Mouse (Mus musculus) heart, embryonic 11.5 days (tissue): ENCODE measurements at regions not wholly inside any gene's neighbourhood (a gene's known extent, or its start where the extent isn't known, plus 50 kb on each side); places are given as distances from the start of the nearest gene placed in this dataset.

Experiments used
- ATAC-seq: fragments of 200-750 bp; cut with Nextera tagmentation; replicated peaks from 2 replicates; pipeline ENCODE4 v1.8.0; 2017; ENCODE audit warnings: moderate library complexity; ENCODE audit not compliant: insufficient number of reproducible peaks, low FRiP score, low TSS enrichment
- H3K27ac ChIP-seq: fragments of 300-500 bp; sonication (generic); 2 replicates; pipeline ENCODE4 v1.5.1; 2014; ENCODE audit warnings: mild to moderate bottlenecking, low read depth, low read length
- H3K27me3 ChIP-seq: fragments of 300-500 bp; sonication (generic); 2 replicates; pipeline ENCODE4 v1.6.1; 2014; ENCODE audit warnings: mild to moderate bottlenecking, low read length, mixed read lengths; ENCODE audit not compliant: control insufficient read depth, insufficient read depth
- H3K36me3 ChIP-seq: fragments of 300-500 bp; sonication (generic); 2 replicates; pipeline ENCODE4 v1.6.1; 2014; ENCODE audit warnings: mild to moderate bottlenecking, low read length, moderate library complexity, mixed read lengths; ENCODE audit not compliant: control insufficient read depth, insufficient read depth
- H3K4me1 ChIP-seq: fragments of 300-500 bp; sonication (generic); 2 replicates; pipeline ENCODE4 v1.6.1; 2014; ENCODE audit warnings: low read length; ENCODE audit not compliant: control insufficient read depth, insufficient read depth
- H3K4me2 ChIP-seq: fragments of 300-500 bp; sonication (generic); 2 replicates; pipeline ENCODE4 v1.6.1; 2014; ENCODE audit warnings: mild to moderate bottlenecking, moderate library complexity
- H3K4me3 ChIP-seq: fragments of 300-500 bp; sonication (generic); 2 replicates; pipeline ENCODE4 v1.5.1; 2014; ENCODE audit warnings: low read depth, low read length
- H3K9ac ChIP-seq: fragments of 300-500 bp; sonication (generic); 2 replicates; pipeline ENCODE4 v1.6.1; 2014; ENCODE audit warnings: mild to moderate bottlenecking, low read depth, low read length, moderate library complexity
- H3K9me3 ChIP-seq: fragments of 300-500 bp; sonication (generic); replicated peaks from 2 replicates; pipeline ENCODE4 v1.6.1; 2016; ENCODE audit warnings: low read length; ENCODE audit not compliant: control insufficient read depth
- WGBS: fragments of 180-500 bp; shearing (Covaris S2); extraction: QIAGEN DNeasy Blood & Tissue Kit; methylation state at CpG from one replicate; pipeline ENCODE4 v1.1.7; 2014; ENCODE audit not compliant: insufficient replicate concordance; 5-methylcytosine and 5-hydroxymethylcytosine counted together

DNA sequence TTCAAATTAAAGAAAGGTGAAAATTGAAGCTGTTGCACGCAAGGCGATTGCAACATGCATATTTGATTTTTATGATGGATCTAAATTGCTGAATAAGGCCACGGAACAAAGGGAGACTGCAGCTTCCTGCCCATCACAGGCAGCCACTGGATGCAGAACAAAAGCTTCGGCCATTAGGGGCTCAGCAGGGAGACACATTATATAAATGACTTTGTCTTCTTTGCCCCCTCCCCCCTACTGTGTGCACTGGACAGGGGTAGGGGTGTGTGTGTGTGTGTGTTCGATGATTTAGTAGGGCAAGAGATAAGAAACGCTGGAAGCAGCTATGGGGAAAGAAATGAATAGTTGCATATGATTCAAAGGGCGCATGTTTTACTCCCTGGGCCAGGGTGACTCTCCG lies 481.2 kb upstream of the Pmfbp1 start:
- Histone ChIP-seq H3K4me2 (no peak overlapping the region), H3K9ac (no peak overlapping the region), H3K9me3 (no peaks in the 10 kb centered on the region), H3K4me1 (no peaks in the 10 kb centered on the region), H3K36me3 (no peaks in the 10 kb centered on the region), H3K27me3 (no peaks in the 10 kb centered on the region), H3K4me3 (no peak overlapping the region), H3K27ac (no peak overlapping the region)
- WGBS: 60% methylated on average over 8 of the region's 8 CpGs
- no peak for ATAC-seq

DNA sequence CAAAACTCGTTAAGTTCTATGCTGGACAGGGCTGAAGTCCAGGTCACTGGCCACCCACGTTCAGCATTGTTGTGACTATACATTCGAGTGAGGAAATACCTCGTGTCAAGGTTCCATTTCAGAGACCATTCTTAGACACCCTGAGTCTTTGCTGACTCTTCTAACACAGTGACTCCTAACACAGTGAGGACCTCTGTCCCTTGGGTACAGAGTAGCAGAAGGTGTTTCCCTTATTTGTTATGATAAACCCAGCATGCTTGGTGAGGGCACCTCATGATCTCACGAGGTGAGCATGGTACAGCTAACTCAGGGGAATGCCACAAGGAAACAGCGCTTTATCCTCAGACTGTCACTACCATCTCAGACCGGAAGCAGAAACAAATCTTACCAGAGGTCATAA lies 480.2 kb upstream of the Pmfbp1 start:
- H3K27ac ChIP-seq: no peak overlapping the region
- no peak overlapping the region for H3K4me3 ChIP-seq
- no peaks in the 10 kb centered on the region for H3K27me3 ChIP-seq
- WGBS: 68% methylated on average over 7 of the region's 7 CpGs
- H3K9ac ChIP-seq: no peak overlapping the region
- no peak for ATAC-seq
- no peaks in the 10 kb centered on the region for H3K36me3 ChIP-seq
- H3K9me3 ChIP-seq: no peaks in the 10 kb centered on the region
- no peak overlapping the region for H3K4me2 ChIP-seq
- no peaks in the 10 kb centered on the region for H3K4me1 ChIP-seq

DNA sequence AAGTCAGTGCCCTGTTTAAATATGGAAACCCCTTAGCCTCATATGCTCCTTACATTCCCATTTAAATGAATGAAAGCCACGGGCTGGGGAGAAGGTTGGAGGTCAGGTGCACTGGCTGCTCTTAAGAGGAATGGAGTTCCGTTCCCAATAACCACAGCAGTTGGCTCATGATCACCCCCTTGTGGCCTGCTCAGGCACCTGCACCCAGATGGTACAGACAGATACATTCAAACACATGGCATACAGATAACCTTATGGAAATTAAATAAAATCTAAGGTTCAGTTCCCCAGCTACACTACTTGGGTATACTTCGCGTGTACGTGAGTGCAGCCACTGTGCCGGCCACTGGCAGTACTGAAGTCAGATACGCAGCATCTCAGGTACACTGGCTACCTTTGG lies 479.1 kb upstream of the Pmfbp1 start:
- Histone ChIP-seq H3K27me3 (no peaks in the 10 kb centered on the region), H3K9me3 (no peaks in the 10 kb centered on the region), H3K36me3 (no peaks in the 10 kb centered on the region), H3K4me1 (no peaks in the 10 kb centered on the region), H3K9ac (no peak overlapping the region), H3K4me2 (no peak overlapping the region), H3K27ac (no peak overlapping the region), H3K4me3 (no peak overlapping the region)
- WGBS: 56% methylated on average over 7 of the region's 7 CpGs
- no peak for ATAC-seq

- Histone ChIP-seq H3K4me3 (no peak overlapping the region), H3K4me1 (no peaks in the 10 kb centered on the region), H3K27me3 (no peaks in the 10 kb centered on the region), H3K9ac (no peak overlapping the region), H3K9me3 (no peaks in the 10 kb centered on the region), H3K36me3 (no peaks in the 10 kb centered on the region), H3K4me2 (no peak overlapping the region), H3K27ac (no peak overlapping the region)
- WGBS: 75% methylated on average over 7 of the region's 7 CpGs
- no peak for ATAC-seq
Measured at GRCm38 (mm10) chr8:109019565-109019964, 474.3 kb upstream of the Pmfbp1 start.

GRCm38 (mm10) chr8:109020102-109020501 lies 473.7 kb upstream of the Pmfbp1 start:
- no peaks in the 10 kb centered on the region for H3K36me3 ChIP-seq
- ATAC-seq: no peak
- no peaks in the 10 kb centered on the region for H3K4me1 ChIP-seq
- no peaks in the 10 kb centered on the region for H3K27me3 ChIP-seq
- H3K9ac ChIP-seq: no peak overlapping the region
- H3K27ac ChIP-seq: no peak overlapping the region
- no peaks in the 10 kb centered on the region for H3K9me3 ChIP-seq
- no peak overlapping the region for H3K4me3 ChIP-seq
- WGBS: 83% methylated on average over 4 of the region's 4 CpGs
- no peak overlapping the region for H3K4me2 ChIP-seq

DNA sequence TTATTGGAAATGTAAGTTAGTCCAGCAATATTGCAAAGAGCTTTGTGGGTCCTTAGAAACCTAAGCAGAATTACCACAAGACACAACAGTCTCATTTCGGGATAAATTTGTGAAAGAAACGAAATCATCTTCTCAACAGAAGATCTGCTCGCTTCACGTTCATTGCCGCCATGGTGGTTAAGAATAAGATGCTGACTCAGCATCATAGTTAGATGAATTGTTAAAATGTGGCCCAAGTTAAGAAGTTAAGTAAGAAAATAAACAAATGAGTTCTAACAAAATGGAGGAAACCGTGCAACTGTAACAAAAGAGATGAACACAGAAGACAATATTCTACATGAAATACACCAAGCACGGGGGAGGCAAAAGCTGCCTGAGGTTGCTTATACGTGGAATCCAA lies 465.9 kb upstream of the Pmfbp1 start:
- Histone ChIP-seq H3K36me3 (no peaks in the 10 kb centered on the region), H3K4me2 (no peak overlapping the region), H3K27me3 (no peaks in the 10 kb centered on the region), H3K9me3 (no peaks in the 10 kb centered on the region), H3K4me1 (no peaks in the 10 kb centered on the region), H3K27ac (no peak overlapping the region), H3K4me3 (no peak overlapping the region), H3K9ac (no peak overlapping the region)
- WGBS: 88% methylated on average over 8 of the region's 8 CpGs
- ATAC-seq: no peak

- WGBS: 81% methylated on average over 4 of the region's 4 CpGs
- Histone ChIP-seq H3K36me3 (no peaks in the 10 kb centered on the region), H3K4me3 (no peak overlapping the region), H3K4me1 (no peaks in the 10 kb centered on the region), H3K4me2 (no peak overlapping the region), H3K9me3 (peaks cover 6% of the 10 kb centered on the region), H3K9ac (no peak overlapping the region), H3K27ac (no peak overlapping the region), H3K27me3 (no peaks in the 10 kb centered on the region)
- no peak for ATAC-seq
Measured at GRCm38 (mm10) chr8:109053608-109054007, 440.2 kb upstream of the Pmfbp1 start.

- Histone ChIP-seq H3K27me3 (no peaks in the 10 kb centered on the region), H3K9me3 (no peaks in the 10 kb centered on the region; the same call in 1 of the 2 replicates), H3K4me2 (no peak overlapping the region), H3K4me3 (no peak overlapping the region), H3K36me3 (no peaks in the 10 kb centered on the region), H3K4me1 (no peaks in the 10 kb centered on the region), H3K9ac (no peak overlapping the region), H3K27ac (no peak overlapping the region)
- ATAC-seq: no peak
- WGBS: 78% methylated on average over 5 of the region's 5 CpGs
Measured at GRCm38 (mm10) chr8:109059152-109059551, 434.7 kb upstream of the Pmfbp1 start.

DNA sequence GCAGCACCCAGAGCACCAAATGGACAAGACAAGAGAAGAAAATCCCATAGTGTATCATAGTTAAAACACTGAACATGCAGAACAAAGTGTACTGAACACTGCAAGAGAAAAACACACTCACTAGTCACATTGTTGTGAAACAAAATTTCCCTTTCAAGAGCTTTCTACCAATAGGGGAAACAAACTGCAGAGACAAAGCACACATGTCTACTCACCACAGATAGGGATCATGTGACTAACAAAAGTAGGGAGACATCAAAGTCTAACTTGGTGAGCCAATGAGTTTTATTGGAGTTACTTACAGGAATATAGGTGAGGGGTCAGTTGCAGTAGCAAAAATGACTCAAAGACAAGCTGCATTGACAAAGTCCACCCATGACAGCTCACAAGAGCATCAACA lies 431.5 kb upstream of the Pmfbp1 start:
- Histone ChIP-seq H3K4me1 (no peaks in the 10 kb centered on the region), H3K4me2 (no peak overlapping the region), H3K36me3 (no peaks in the 10 kb centered on the region), H3K4me3 (no peak overlapping the region), H3K27ac (no peak overlapping the region), H3K9me3 (no peaks in the 10 kb centered on the region; the same call in 1 of the 2 replicates), H3K9ac (no peak overlapping the region), H3K27me3 (no peaks in the 10 kb centered on the region)
- no peak for ATAC-seq
